Mouse (Mus musculus) bone marrow macrophage, adult 2 months (primary cell): ENCODE results near the gene Slc1a1.

Source experiments
- CTCF ChIP-seq: IDR thresholded peaks from 2 replicates; pipeline ENCODE4 v1.5.1; 2012; ENCODE audit warnings: low read depth, mild to moderate bottlenecking, low read length, moderate library complexity
- POLR2A ChIP-seq: IDR thresholded peaks from 2 replicates; pipeline ENCODE4 v1.6.1; 2012; ENCODE audit warnings: mild to moderate bottlenecking, low read depth, low read length, borderline replicate concordance

GRCm38 (mm10) chr19:28934897-28935296 is 100.0 kb downstream of the Slc1a1 start:
- TF ChIP-seq CTCF (no peak), POLR2A (no peak)
